ENCODE assay signal across 8 mouse cellular contexts in genomic region chr4:116177140-116177539, GRCm38 (mm10). TPM values are rescaled to one million over a fixed set of nuclear protein-coding genes. Genes with fewer than 3 reads are reported as not detected.
A peak's percentile ranks its signal among the peaks of the same experiment; 100 is the strongest.
DNase-seq lines count a peak whose midpoint lies in the region; ATAC-seq and TF ChIP-seq lines count a peak whose summit lies in the region.

No protein-coding gene starts in this region.

- peak overlapping the region; percentile 93 for H3K27ac ChIP-seq in lung, embryonic 16.5 days (ENCODE audit: low read length)
- peak overlapping the region; percentile 64 for H3K27ac ChIP-seq in small intestine, adult 2 months (ENCODE audit: insufficient read depth, low read depth, low read length)

- TF ChIP-seq POLR2A in small intestine, adult 2 months (IDR thresholded peaks at IDR 0.05; ENCODE audit: low read depth, low read length) = no peak

- 23% methylated on average over 5 of the region's 5 CpGs for WGBS in lung, embryonic 16.5 days
- 17% methylated on average over 5 of the region's 5 CpGs for WGBS in small intestine, adult 2 months

- peaks cover 33% of the 10 kb centered on the region for H3K4me1 ChIP-seq in lung, embryonic 16.5 days (replicated peaks; ENCODE audit: control insufficient read depth, insufficient read depth, low read length)
- peaks cover 30% of the 10 kb centered on the region for H3K4me1 ChIP-seq in small intestine, adult 2 months (ENCODE audit: control insufficient read depth, insufficient read depth, insufficient read length, low read length)

- peak; percentile 59 to 70 for DNase-seq in right cerebral cortex, postnatal 10 days (ENCODE audit: low spot score in 2 of 2)
- DNase-seq in right cerebral cortex, postnatal 36 days (ENCODE audit: low spot score in 2 of 2) = no peak
- DNase-seq in cerebellum, postnatal 14 days = peak; percentile 75 to 78
- DNase-seq in heart, adult 9 months (ENCODE audit: low spot score in 2 of 2) = peak; percentile 90 to 92
- DNase-seq in kidney, adult 8-10 months = peak; percentile 81 to 84
- no peak for DNase-seq in left cerebral cortex, adult 11 months (ENCODE audit: low spot score)

- H3K4me2 ChIP-seq in lung, embryonic 16.5 days (ENCODE audit: low read depth, low read length) = peak overlapping the region; percentile 40

- H3K27me3 ChIP-seq in lung, embryonic 16.5 days (ENCODE audit: control insufficient read depth, insufficient read depth, low read depth, low read length) = no peaks in the 10 kb centered on the region
- H3K27me3 ChIP-seq in small intestine, adult 2 months (ENCODE audit: control insufficient read depth, insufficient read depth, low read length) = no peaks in the 10 kb centered on the region

- TF ChIP-seq CTCF in small intestine, adult 2 months (IDR thresholded peaks at IDR 0.05; ENCODE audit: extremely low read depth, insufficient read length, insufficient replicate concordance, low read depth, low read length) = no peak

- peak; percentile 79 for ATAC-seq in lung, embryonic 16.5 days (ENCODE audit: low read depth)

- peak overlapping the region; percentile 50 for H3K9ac ChIP-seq in lung, embryonic 16.5 days (ENCODE audit: low read length)

- H3K9me3 ChIP-seq in lung, embryonic 16.5 days (ENCODE audit: control insufficient read depth, low read length) = no peaks in the 10 kb centered on the region

- H3K4me3 ChIP-seq in lung, embryonic 16.5 days (ENCODE audit: low read length) = peak overlapping the region; percentile 23; the same call in 1 of the 2 replicates
- no peak overlapping the region for H3K4me3 ChIP-seq in small intestine, adult 2 months (ENCODE audit: low read depth, low read length)

- H3K36me3 ChIP-seq in lung, embryonic 16.5 days (ENCODE audit: control insufficient read depth, insufficient read depth, low read length) = no peaks in the 10 kb centered on the region
- no peaks in the 10 kb centered on the region for H3K36me3 ChIP-seq in small intestine, adult 2 months (ENCODE audit: control insufficient read depth, insufficient read depth, low read length)

RNA-seq across cellular contexts. Expression of gene Gm49337, which starts 4.0 kb away (rescaled TPM):
- polyA plus RNA-seq in lung, embryonic 16.5 days (2015; fragmentation: Nextera tagmentation; extraction: Ambion mirVana) = not detected in 2 replicates
- polyA plus RNA-seq in small intestine, adult 2 months (2012; rRNA removed) = not detected in 2 replicates

RNA-seq across cellular contexts. Expression of gene 1700042G07Rik, which starts 4.0 kb away (rescaled TPM):
- polyA plus RNA-seq in lung, embryonic 16.5 days (2015; fragmentation: Nextera tagmentation; extraction: Ambion mirVana) = not detected in 2 replicates
- polyA plus RNA-seq in small intestine, adult 2 months (2012; rRNA removed) = not detected in 2 replicates

RNA-seq across cellular contexts. Expression of gene Tspan1, which starts 9.7 kb away (rescaled TPM):
- 22.6 and 25.9 TPM in 2 replicates for polyA plus RNA-seq in lung, embryonic 16.5 days (2015; fragmentation: Nextera tagmentation; extraction: Ambion mirVana)
- polyA plus RNA-seq in small intestine, adult 2 months (2012; rRNA removed) = 30.5 and 34.8 TPM in 2 replicates

RNA-seq across cellular contexts. Expression of gene Lurap1, which starts 26.0 kb away (rescaled TPM):
- 3.6 and 3.7 TPM in 2 replicates for polyA plus RNA-seq in lung, embryonic 16.5 days (2015; fragmentation: Nextera tagmentation; extraction: Ambion mirVana)
- 0.85 and 1.4 TPM in 2 replicates for polyA plus RNA-seq in small intestine, adult 2 months (2012; rRNA removed)

RNA-seq across cellular contexts. Expression of gene Pik3r3, which starts 44.3 kb away (rescaled TPM):
- 23.6 and 25.3 TPM in 2 replicates for polyA plus RNA-seq in lung, embryonic 16.5 days (2015; fragmentation: Nextera tagmentation; extraction: Ambion mirVana)
- 1.8 and 2.7 TPM in 2 replicates for polyA plus RNA-seq in small intestine, adult 2 months (2012; rRNA removed)

Comparison
In these comparisons a context has a peak if more than half of its experiments do, and no peak if none do; other contexts are left out.
1. DNase-seq: peak in right cerebral cortex, postnatal 10 days (2 of 2), cerebellum, postnatal 14 days (2 of 2), heart, adult 9 months (2 of 2) and kidney, adult 8-10 months (2 of 2); none in right cerebral cortex, postnatal 36 days (0 of 2) and left cerebral cortex, adult 11 months (single experiment).